In the genomic region with DNA sequence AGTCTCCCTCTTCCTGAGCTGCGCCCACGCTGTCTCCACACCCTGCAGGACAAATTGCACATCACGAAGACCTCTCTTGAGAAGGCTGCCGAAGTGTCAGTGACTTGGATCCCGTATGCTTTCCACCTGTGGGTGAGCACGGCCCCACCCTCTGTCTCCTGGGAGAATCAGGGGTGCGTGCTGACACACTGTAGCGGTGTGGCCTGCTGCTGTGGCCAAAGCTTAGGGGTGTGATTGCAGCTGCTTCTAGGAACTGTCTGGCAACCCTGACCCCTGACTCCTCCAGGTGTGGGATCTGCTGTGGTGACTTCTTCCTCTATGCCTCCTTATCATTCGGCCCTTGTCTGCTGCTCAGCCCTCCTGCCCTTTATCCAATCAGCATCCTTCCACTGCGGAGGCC, we compare ENCODE assay signal across 21 mouse cellular contexts.
"Had no signal": no experiment of that assay in that cellular context is flagged by ENCODE, and none has a peak within 500 bp of the region (broad histone marks: within the 10 kb centered on the region; RNA-seq: fewer than 3 reads in every experiment).

No protein-coding gene starts in this region.

- H3K4me2 ChIP-seq: heart, embryonic 12.5 days; hindbrain, embryonic 12.5 days; hindbrain, embryonic 14.5 days; intestine, embryonic 15.5 days; limb, embryonic 13.5 days; limb, embryonic 15.5 days had no signal

- DNase-seq: gastrocnemius, postnatal 14 days; heart, adult 18-20 months; heart, postnatal 10 days; heart, postnatal 4 days; kidney, adult 18-20 months; kidney, adult 8-10 months; kidney, postnatal 10 days; kidney, postnatal 25 days; kidney, postnatal 4 days had no signal

- H3K4me3 ChIP-seq: heart, embryonic 10.5 days; heart, embryonic 12.5 days; hindbrain, embryonic 10.5 days; hindbrain, embryonic 12.5 days; intestine, embryonic 15.5 days; layer of hippocampus, adult 2 months; limb, embryonic 13.5 days; limb, embryonic 15.5 days had no signal

- ATAC-seq: hindbrain, embryonic 16.5 days; inflammation-experienced regulatory T-cells, adult 6 months; intestine, embryonic 15.5 days; intestine, postnatal 0 days had no signal

- H3K9me3 ChIP-seq: heart, embryonic 10.5 days; heart, embryonic 12.5 days; hindbrain, embryonic 10.5 days; hindbrain, embryonic 12.5 days; intestine, embryonic 15.5 days; limb, embryonic 13.5 days; limb, embryonic 15.5 days had no signal

- H3K9ac ChIP-seq: heart, embryonic 12.5 days; hindbrain, embryonic 12.5 days; hindbrain, embryonic 14.5 days; intestine, embryonic 15.5 days; limb, embryonic 13.5 days; limb, embryonic 15.5 days had no signal

- H3K36me3 ChIP-seq: heart, embryonic 10.5 days; heart, embryonic 12.5 days; hindbrain, embryonic 10.5 days; hindbrain, embryonic 12.5 days; intestine, embryonic 15.5 days; limb, embryonic 13.5 days; limb, embryonic 15.5 days had no signal

- H3K27ac ChIP-seq: heart, embryonic 10.5 days; hindbrain, embryonic 10.5 days; hindbrain, embryonic 12.5 days; hindbrain, embryonic 14.5 days; intestine, embryonic 15.5 days; limb, embryonic 13.5 days; limb, embryonic 15.5 days had no signal

- H3K27me3 ChIP-seq: heart, embryonic 12.5 days; hindbrain, embryonic 12.5 days; intestine, embryonic 15.5 days; limb, embryonic 13.5 days; limb, embryonic 15.5 days had no signal
